Mouse (Mus musculus): ENCODE measurements around the gene Yipf3.

The Yipf3 gene

GRCm38 (mm10) chr17:46287678-46288095, 39.8 kb downstream of the Yipf3 start:
- no peak for DNase-seq

GRCm38 (mm10) chr17:46296601-46297000, 48.7 kb downstream of the Yipf3 start:
- DNase-seq = no peak

- DNase-seq = no peak
Measured at GRCm38 (mm10) chr17:46297028-46297363, 49.1 kb downstream of the Yipf3 start.

GRCm38 (mm10) chr17:46297364-46298219, 49.7 kb downstream of the Yipf3 start, which contains the start of gene Dlk2:
TSS of gene Dlk2 (plus strand) at chr17:46297421.
- DNase-seq = no peak

GRCm38 (mm10) chr17:46298220-46298913, 50.5 kb downstream of the Yipf3 start:
- peak; percentile 76 for DNase-seq

GRCm38 (mm10) chr17:46301892-46302291, 54.0 kb downstream of the Yipf3 start:
- no peak for DNase-seq

All from cerebellum, adult 11 months (tissue).